Mouse (Mus musculus) heart, adult 2 months (tissue): ENCODE measurements around the gene Foxe3.

ENCODE experiments used
- CTCF ChIP-seq: fragments of 200-600 bp; IDR thresholded peaks from 2 replicates; pipeline ENCODE4 v1.8.1; 2022; ENCODE audit warnings: antibody characterized with exemption, mild to moderate bottlenecking, moderate library complexity
- EP300 ChIP-seq: fragments of 200-500 bp; IDR thresholded peaks from 2 replicates; pipeline ENCODE4 v1.6.1; 2011; ENCODE audit warnings: low read depth, low read length, control low read depth; ENCODE audit not compliant: insufficient read depth
- POLR2A ChIP-seq: fragments of 200-500 bp; IDR thresholded peaks from 2 replicates; pipeline ENCODE4 v1.6.1; 2011; ENCODE audit warnings: mild to moderate bottlenecking, low read depth, low read length, control low read depth; ENCODE audit not compliant: insufficient read depth

GRCm38 (mm10) chr4:114908829-114909601, 16.8 kb downstream of the Foxe3 start, which contains the start of gene Foxd2:
- TF ChIP-seq CTCF (peak; percentile 80), EP300 (no peak), POLR2A (peak; percentile 42; the same call in 1 of the 2 replicates)
